Mouse (Mus musculus): ENCODE measurements around the gene Zp2.

- TF ChIP-seq CEBPB (IDR thresholded peaks at IDR 0.05; ENCODE audit: insufficient read depth, poor library complexity, severe bottlenecking), result no peak
- no peak for TF ChIP-seq POLR2A (IDR thresholded peaks at IDR 0.05; ENCODE audit: insufficient read length, low read depth)
- no peak for TF ChIP-seq E2F4 (IDR thresholded peaks at IDR 0.05; ENCODE audit: insufficient read depth)
- TF ChIP-seq MYOD1 (IDR thresholded peaks at IDR 0.05; ENCODE audit: control insufficient read depth in 1 of 3, insufficient read length in 2 of 3, low read depth in 2 of 3), result no peak
- TF ChIP-seq MAX (IDR thresholded peaks at IDR 0.05; ENCODE audit: low read depth), result no peak
- TF ChIP-seq TCF12 (IDR thresholded peaks at IDR 0.05; ENCODE audit: insufficient read depth, poor library complexity, severe bottlenecking), result no peak
- TF ChIP-seq MYOG (IDR thresholded peaks at IDR 0.05; ENCODE audit: control insufficient read depth in 1 of 3, insufficient read depth in 1 of 3, insufficient read length in 2 of 3, low read depth in 2 of 3), result no peak
- no peak for TF ChIP-seq USF1 (IDR thresholded peaks at IDR 0.05; ENCODE audit: low read depth)
- TF ChIP-seq POLR2AphosphoS2 (IDR thresholded peaks at IDR 0.05; ENCODE audit: insufficient read length, low read depth), result no peak
- no peak for TF ChIP-seq SRF (IDR thresholded peaks at IDR 0.05; ENCODE audit: control insufficient read depth, insufficient read length, low read depth)
- TF ChIP-seq REST (IDR thresholded peaks at IDR 0.05; ENCODE audit: insufficient read depth, insufficient read length), result no peak
- no peak for TF ChIP-seq TCF3 (IDR thresholded peaks at IDR 0.05; ENCODE audit: insufficient read length, low read depth)
Observed at GRCm38 (mm10) chr7:120127686-120128059, 17.4 kb downstream of the Zp2 start.

All from myocyte (in vitro differentiated cells).